Mouse (Mus musculus) CH12.LX (cell line): ENCODE measurements around the gene Taf4.

Experiments
- HCFC1 ChIP-seq: IDR thresholded peaks from 2 replicates; pipeline ENCODE4 v1.6.1; 2012; ENCODE audit warnings: low read depth, mild to moderate bottlenecking, inconsistent platforms, low read length, improper control_type of control experiment
- NELFE ChIP-seq: IDR thresholded peaks from 2 replicates; pipeline ENCODE4 v1.6.1; 2011; ENCODE audit warnings: low read depth, low read length, improper control_type of control experiment
- PAX5 ChIP-seq: IDR thresholded peaks from 2 replicates; pipeline ENCODE4 v1.6.1; 2012; ENCODE audit warnings: low read length, inconsistent platforms, mixed read lengths
- ZKSCAN1 ChIP-seq: IDR thresholded peaks from 2 replicates; pipeline ENCODE4 v1.6.1; 2012; ENCODE audit warnings: low read depth, inconsistent platforms, low read length, improper control_type of control experiment, borderline replicate concordance

DNA sequence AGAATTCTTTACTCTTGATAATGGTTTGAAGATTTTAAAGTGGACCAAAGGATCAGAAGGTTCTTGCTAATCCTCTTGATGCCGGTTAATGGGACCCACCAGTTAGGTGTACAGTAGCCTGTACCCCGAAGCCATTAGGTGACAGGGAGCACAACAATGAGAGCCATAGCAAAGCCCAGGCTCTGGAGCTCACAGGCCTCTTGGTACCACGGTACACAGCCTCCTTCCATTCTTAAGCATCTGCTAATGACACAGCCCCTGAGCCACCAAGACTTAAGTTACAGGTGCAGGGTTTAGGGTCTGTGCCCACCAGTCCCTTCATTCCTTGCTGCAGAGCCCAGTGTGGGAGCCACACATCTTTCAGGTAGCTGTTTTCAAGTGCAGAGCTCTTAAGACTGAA lies 1.8 kb upstream of the Taf4 start:
- TF ChIP-seq NELFE = no peak
- no peak for TF ChIP-seq ZKSCAN1
- no peak for TF ChIP-seq HCFC1
- no peak for TF ChIP-seq PAX5
